Mouse (Mus musculus): ENCODE data around the gene Slc35f5.
"Not testable (repeated sequence)": the region's sequence is repeated elsewhere in the genome, so short reads cannot be mapped to it uniquely, and the experiment has no call there.

Gene Slc35f5

DNA sequence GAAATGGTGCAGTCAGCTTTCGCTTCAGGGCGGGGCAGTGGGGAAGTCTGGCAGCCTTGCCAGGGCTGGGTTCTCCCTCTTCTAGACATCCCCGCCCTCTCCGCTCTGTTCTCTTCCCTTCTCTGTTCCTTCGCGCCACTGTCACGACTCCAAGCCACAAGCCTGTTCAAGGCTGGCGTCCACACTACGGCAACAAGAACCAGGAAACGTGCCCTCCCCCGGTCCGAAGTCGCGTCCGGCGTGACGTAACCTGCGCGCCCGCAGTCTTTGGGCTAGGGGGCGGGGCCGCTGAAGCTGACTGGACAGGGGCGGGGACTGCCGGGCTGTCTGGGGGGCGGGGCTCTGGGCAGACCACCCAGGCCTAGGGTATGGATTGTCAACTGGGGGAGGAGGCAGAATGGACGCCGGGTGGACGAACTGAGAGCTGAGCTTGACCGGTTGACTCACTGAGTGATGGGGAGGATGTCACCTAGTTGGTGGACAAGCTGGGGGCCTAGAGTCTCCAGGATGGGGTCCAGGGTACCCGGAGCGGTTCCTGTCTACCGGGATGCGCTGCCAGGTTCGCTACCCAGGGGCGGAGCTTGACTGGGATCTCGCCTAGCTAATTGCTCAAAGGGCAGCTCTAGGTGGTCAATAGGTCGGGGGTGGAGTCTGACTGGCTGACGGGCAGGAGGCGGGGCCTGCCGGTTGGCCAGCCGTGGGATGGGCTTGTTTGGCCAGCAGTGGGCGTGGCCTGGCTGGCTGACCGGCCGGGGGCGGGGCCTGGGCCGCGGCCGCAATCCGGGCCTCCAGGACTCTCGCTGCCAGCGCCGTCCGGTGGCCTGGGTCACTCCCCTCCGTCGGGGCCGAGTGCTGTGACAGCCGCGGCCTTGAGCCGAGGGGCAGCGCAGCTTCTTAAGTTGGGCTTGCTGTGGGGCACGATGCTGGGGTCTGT lies at the start of gene Slc35f5:
Slc35f5 (plus strand) TSS at position 337 of the 934 bp plus-strand sequence.
- DNase-seq (ENCODE audit: extremely low spot score, low spot score), result peak; percentile 95

- no peak for DNase-seq (ENCODE audit: extremely low spot score, low spot score)
These were observed 45.7 kb upstream of the Slc35f5 start for GRCm38 (mm10) chr1:125514706-125515105.

DNA sequence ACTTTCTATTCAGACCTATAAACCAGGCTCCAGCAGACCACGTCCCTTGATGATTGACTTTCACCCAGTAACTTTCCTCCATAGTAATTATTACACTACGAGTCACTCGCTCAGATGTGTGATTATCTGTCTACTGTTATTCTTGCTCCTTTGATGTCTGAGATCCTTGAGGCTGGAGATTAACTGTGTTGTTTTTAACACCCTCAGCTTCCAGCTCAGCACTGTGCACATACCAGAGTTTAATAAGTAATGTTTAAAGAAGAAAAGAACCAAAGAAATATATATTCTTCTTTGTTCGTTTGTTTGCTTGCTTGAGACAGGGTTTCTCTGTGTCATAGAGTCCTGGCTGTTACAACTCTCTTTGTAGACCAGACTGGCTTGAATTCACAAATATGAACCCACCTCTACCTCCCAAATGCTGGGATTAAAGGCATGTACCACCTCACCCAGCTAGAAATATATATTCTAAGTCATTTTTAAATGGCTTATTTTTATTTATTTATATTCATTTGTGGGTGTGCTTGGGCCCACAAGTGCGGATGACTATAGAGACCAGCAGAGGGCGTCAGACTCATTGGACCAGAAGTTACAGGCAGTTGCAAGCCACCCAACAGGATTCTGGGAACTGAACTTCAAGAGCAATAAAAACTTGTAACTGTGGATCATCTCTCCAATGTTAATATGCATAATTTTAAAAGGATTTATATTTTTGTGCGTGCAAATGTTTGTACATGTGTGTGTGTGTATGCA lies 43.3 kb upstream of the Slc35f5 start:
- DNase-seq (ENCODE audit: extremely low spot score, low spot score), result no peak

- no peak for DNase-seq (ENCODE audit: extremely low spot score, low spot score)
These were observed 41.2 kb upstream of the Slc35f5 start for GRCm38 (mm10) chr1:125519107-125519611.

GRCm38 (mm10) chr1:125525965-125526665 lies 34.3 kb upstream of the Slc35f5 start:
- no peak for DNase-seq (ENCODE audit: extremely low spot score, low spot score)

- no peak for DNase-seq (ENCODE audit: extremely low spot score, low spot score)
These were observed 33.8 kb upstream of the Slc35f5 start for GRCm38 (mm10) chr1:125526666-125527004.

GRCm38 (mm10) chr1:125527364-125527763 lies 33.0 kb upstream of the Slc35f5 start:
- DNase-seq (ENCODE audit: extremely low spot score, low spot score), result no peak

DNA sequence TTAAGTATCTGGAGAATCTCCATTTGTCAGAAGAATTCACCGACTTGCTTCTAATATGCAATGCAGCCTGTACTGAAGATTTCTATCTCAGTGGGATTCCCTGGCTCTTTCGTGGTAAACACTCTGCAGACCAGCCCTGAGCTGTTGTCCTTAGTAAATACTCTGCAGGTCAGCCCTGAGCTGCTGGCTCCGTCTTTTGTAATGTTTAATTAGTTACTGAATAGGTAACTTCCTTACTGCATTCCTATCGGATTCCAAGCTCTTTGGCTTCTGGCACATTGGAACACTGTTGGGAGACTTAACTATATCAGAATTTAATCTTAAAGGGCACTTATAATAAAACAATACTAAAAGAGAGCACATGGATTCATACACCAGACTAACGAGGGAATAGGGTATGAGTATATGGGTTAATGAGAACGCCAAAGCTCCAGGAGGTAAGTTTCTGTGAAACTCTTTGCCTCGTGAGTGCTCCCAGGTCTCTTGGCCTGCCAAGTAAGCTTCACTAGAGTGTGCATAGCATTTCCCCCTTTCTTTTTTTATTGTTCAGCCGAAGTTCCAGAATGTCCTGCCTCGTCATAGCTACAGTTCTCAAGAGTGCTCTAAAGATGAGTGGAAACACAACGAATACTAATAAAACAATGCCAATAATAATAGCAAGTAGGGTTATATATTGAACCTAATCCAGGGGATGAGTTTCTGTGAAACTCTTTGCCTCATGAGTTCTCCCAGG lies 27.0 kb upstream of the Slc35f5 start:
- not testable (repeated sequence) for DNase-seq (ENCODE audit: extremely low spot score, low spot score)

GRCm38 (mm10) chr1:125537131-125537530 lies 23.3 kb upstream of the Slc35f5 start:
- DNase-seq (ENCODE audit: extremely low spot score, low spot score), result no peak

GRCm38 (mm10) chr1:125537776-125538175 lies 22.6 kb upstream of the Slc35f5 start:
- DNase-seq (ENCODE audit: extremely low spot score, low spot score), result no peak

DNA sequence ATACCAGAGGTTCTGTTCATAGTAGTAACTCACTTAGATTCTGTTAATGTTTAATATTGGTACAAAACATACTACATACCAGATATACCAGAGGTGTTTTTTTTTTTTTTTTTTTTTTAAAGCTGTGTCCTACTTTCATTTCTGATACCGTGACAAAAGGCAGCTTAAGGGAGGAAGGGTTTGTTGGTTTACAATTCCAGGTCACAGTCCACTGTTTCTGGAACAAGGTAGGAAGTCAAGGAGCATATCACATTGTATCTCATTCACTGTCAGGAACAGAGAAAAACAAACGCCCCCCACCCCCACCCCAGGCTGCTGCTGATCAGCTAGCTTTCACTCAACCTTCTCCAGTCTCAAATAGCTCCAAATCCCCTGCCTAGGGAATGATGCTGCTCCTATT lies 21.1 kb upstream of the Slc35f5 start:
- no peak for DNase-seq (ENCODE audit: extremely low spot score, low spot score)

DNA sequence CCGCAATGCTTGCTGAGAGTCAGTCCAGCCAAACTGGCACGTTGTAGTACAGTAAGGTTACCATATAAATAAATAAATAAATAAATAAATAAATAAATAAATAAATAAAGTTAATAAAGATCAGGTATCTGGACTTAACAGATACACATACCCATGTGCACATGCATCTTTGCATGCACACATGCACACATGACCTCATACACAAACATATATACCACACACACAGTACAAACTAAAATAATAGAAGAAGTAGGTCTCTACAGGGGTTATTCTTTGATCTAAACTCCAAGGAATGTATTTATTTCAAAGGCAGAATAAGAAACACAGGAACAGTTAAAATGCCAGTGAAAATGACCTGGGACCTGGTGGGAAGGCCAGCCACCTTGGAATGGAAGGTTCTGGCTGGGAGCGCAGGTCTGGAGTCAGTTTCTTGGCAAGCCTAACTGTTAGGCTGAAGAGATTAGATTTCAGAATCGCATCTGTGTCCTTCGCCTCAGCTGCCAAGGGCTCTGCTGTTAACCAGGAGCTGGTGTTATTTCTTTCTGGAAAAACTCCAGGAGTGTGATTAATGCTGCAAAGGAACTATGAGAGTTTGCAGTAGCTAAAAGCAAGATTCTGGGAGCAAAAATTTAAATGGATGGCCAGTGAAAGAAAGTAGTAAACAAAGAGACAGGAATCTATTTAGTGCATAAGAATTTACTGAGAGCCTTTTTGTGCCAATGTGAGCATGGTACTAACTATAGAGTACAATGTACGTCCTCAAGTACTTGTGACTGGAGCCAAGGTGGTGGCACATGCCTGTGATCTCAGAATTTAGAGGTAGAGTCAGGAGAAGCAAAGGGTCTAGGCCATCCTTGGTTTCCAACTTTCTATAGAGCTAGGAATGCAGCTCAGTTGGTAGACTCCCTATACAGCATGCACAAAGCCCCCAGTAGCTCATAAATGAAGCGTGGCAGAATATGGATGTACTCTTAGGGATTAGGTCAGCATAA lies 18.1 kb upstream of the Slc35f5 start:
- no peak for DNase-seq (ENCODE audit: extremely low spot score, low spot score)

DNA sequence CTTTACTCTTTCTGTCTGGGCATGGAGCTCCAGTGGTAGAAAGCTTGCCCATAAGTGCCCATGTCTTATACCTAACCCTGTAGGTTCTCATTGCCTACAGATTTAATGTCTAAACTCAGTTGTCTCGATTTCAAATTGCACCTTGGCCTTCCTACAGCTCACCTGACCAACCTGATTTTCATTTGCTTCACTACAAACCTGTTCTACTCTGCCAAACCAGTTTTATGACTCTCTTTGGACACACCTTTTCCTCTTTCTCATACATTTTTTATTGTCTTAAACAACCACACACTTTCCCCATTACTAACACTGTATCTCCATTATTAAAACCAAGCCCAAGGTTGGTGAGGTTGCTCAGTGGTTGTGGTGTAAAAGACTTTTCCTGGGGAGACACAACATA lies 10.5 kb upstream of the Slc35f5 start:
- no peak for DNase-seq (ENCODE audit: extremely low spot score, low spot score)

GRCm38 (mm10) chr1:125550359-125550758 lies 10.0 kb upstream of the Slc35f5 start:
- DNase-seq (ENCODE audit: extremely low spot score, low spot score), result no peak

GRCm38 (mm10) chr1:125551564-125551963 lies 8.8 kb upstream of the Slc35f5 start:
- no peak for DNase-seq (ENCODE audit: extremely low spot score, low spot score)

- DNase-seq (ENCODE audit: extremely low spot score, low spot score), result no peak
These were observed 1.1 kb upstream of the Slc35f5 start for GRCm38 (mm10) chr1:125559261-125559660.

- DNase-seq (ENCODE audit: extremely low spot score, low spot score), result no peak
These were observed 674 bp upstream of the Slc35f5 start for GRCm38 (mm10) chr1:125559721-125560120.

DNA sequence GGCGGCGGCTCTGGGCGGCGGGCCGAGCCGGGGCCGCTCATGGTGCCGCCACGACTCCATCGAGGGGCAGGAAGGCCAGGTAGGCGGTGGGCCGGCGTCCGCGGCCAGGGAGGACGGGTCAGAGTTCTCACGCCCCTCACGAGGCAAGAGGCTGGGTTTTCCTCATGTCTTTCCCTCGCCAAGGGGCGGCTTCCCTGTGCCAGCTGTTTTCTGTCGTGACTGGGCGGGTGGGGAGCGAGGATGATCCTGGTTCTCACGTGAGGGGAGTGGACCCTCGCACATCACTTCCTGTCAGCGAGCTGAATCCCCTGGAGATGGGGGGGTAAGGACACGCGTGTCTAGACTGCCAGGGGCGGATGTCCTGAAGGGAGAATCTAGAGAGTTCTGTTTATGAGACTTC lies 811 bp downstream of the Slc35f5 start:
- no peak for DNase-seq (ENCODE audit: extremely low spot score, low spot score)

DNA sequence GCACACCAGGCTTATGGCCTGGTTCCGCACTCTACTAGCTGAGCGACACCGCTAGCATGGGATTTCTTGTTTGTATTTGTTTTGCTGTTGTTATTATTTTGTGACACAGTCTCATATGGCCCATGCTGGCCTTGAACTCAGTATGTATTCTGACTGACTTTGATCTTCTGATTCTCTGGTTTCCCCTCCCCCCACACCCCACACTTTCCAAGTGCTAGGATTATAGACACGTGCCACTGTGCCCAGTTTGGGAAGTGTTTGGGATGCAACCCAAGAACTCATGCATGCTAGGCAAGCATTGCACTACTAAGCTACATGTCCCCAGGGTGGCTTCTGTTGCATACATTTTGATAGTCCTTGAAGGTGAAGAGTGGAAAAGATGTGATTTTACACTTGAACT lies 1.4 kb downstream of the Slc35f5 start:
- no peak for DNase-seq (ENCODE audit: extremely low spot score, low spot score)

GRCm38 (mm10) chr1:125568126-125568525 lies 7.7 kb downstream of the Slc35f5 start:
- no peak for DNase-seq (ENCODE audit: extremely low spot score, low spot score)
